Mouse (Mus musculus): ENCODE results near the gene Cubn.

Gene Cubn

GRCm38 (mm10) chr2:13352112-13352728 lies 139.4 kb downstream of the Cubn start:
- DNase-seq: no peak

- DNase-seq: no peak
These were observed 149.2 kb downstream of the Cubn start for GRCm38 (mm10) chr2:13342325-13342926.

GRCm38 (mm10) chr2:13335446-13335845 lies 156.2 kb downstream of the Cubn start:
- no peak for DNase-seq

- DNase-seq: peak; percentile 9
These were observed 161.7 kb downstream of the Cubn start for GRCm38 (mm10) chr2:13329754-13330417.

GRCm38 (mm10) chr2:13303376-13303775 lies 188.2 kb downstream of the Cubn start:
- DNase-seq: no peak

GRCm38 (mm10) chr2:13299031-13299430 lies 192.6 kb downstream of the Cubn start:
- DNase-seq: peak; percentile 65

- DNase-seq: no peak
These were observed 193.9 kb downstream of the Cubn start for GRCm38 (mm10) chr2:13297733-13298132.

GRCm38 (mm10) chr2:13290661-13291060 lies 201.0 kb downstream of the Cubn start:
- peak; percentile 84 for DNase-seq

- DNase-seq: no peak
These were observed 201.5 kb downstream of the Cubn start for GRCm38 (mm10) chr2:13290070-13290469.

- peak; percentile 52 for DNase-seq
These were observed 213.3 kb downstream of the Cubn start for GRCm38 (mm10) chr2:13278114-13278862.

- DNase-seq: peak; percentile 7
These were observed 215.7 kb downstream of the Cubn start for GRCm38 (mm10) chr2:13275874-13276273.

- peak; percentile 99 for DNase-seq
These were observed 220.3 kb downstream of the Cubn start, which contains the start of gene Rsu1 for GRCm38 (mm10) chr2:13271165-13271957. Rsu1 (minus strand) TSS chr2:13271415.

- no peak for DNase-seq
These were observed 220.9 kb downstream of the Cubn start for GRCm38 (mm10) chr2:13270736-13271135.

GRCm38 (mm10) chr2:13268681-13269293 lies 222.8 kb downstream of the Cubn start:
- no peak for DNase-seq

- DNase-seq: peak; percentile 78
These were observed 226.7 kb downstream of the Cubn start for GRCm38 (mm10) chr2:13264875-13265274.

GRCm38 (mm10) chr2:13263150-13263549 lies 228.5 kb downstream of the Cubn start:
- DNase-seq: no peak

- DNase-seq: no peak
These were observed 233.0 kb downstream of the Cubn start for GRCm38 (mm10) chr2:13258606-13259005.

- no peak for DNase-seq
These were observed 250.9 kb downstream of the Cubn start for GRCm38 (mm10) chr2:13240711-13241110.

- DNase-seq: peak; percentile 83
These were observed 254.3 kb downstream of the Cubn start for GRCm38 (mm10) chr2:13237140-13237901.

- DNase-seq: no peak
These were observed 255.9 kb downstream of the Cubn start for GRCm38 (mm10) chr2:13235696-13236095.

- DNase-seq: no peak
These were observed 256.8 kb downstream of the Cubn start for GRCm38 (mm10) chr2:13234796-13235195.

Data from embryo, embryonic 11 days (tissue).